Mouse (Mus musculus): ENCODE measurements around the gene Mast4.

Mast4 gene

GRCm38 (mm10) chr13:103059995-103060652 is 274.2 kb downstream of the Mast4 start:
- DNase-seq (ENCODE audit: low read depth), result no peak

GRCm38 (mm10) chr13:103056451-103056850 is 277.8 kb downstream of the Mast4 start:
- DNase-seq (ENCODE audit: low read depth), result no peak

GRCm38 (mm10) chr13:103052661-103053060 is 281.6 kb downstream of the Mast4 start:
- no peak for DNase-seq (ENCODE audit: low read depth)

DNA sequence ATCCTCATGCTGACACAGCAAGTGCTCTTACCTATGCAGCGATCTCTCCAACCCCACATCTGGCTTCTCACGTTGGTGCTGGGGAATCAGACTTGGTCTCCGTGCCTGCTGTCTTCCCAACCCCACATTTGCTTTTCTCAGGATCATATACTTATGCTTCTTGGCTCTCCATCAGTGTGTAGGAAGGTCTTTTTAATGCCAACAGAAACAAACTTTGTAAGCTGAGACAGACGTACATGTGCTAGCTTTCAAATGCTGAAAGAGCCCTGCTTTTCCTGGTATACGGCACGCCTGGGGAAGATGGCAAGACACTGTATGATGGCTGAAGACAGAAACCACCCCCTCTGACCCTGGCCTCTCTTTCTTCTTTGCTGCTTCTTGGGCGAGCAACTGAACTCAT is 285.3 kb downstream of the Mast4 start:
- peak; percentile 5 for DNase-seq (ENCODE audit: low read depth)

- DNase-seq (ENCODE audit: low read depth), result no peak
These were observed 290.6 kb downstream of the Mast4 start for GRCm38 (mm10) chr13:103043692-103044091.

DNA sequence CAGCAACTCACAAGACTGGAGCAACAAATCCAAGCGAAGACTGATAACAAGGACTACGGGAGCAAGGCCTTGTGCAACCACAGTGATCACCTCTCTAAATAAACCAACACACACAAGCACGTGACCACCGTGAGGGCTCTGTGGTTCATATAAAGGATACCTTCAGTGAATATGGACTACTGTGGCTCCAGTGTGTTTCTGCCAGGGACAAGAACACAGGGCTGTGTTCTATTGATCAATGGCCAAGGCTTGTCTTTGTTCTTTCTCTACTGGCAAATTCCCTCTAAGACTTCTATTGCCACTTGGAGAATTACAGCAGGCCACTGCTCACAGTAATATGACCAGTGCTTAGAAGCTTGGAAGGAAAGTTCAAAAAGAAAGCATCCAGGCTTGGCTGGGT is 291.3 kb downstream of the Mast4 start:
- DNase-seq (ENCODE audit: low read depth), result no peak

GRCm38 (mm10) chr13:103037466-103037865 is 296.8 kb downstream of the Mast4 start:
- no peak for DNase-seq (ENCODE audit: low read depth)

- DNase-seq (ENCODE audit: low read depth), result peak; percentile 11
These were observed 304.9 kb downstream of the Mast4 start for GRCm38 (mm10) chr13:103029377-103029776.

DNA sequence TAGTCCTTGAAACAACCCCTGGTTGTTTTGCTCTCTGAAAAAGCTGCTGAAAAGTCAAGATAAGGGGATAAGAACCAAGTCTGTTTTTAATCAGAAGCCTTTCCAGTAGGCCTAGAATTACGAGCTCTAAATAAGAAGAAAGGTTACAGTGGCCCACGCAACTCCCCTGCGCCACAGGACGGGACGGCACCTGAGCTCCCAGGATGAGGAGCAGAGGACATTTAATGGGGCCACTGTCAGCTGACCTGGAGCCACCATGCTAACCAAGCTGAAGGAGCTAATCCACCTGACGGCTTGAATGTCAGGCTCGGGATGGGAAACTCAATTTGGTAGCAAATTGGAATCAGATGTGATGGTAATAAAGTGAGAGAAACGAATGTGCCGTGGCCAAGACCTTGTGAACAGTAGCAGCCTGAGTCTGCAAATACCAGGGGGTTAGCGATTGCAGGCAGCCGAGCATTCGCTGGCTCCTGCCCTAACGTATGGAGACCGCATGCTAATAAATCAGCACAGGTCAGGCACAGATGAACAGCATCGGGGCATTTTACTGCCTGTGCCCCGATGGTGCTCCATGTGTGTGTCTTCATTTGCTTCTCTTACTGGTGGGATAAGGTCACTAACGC is 306.7 kb downstream of the Mast4 start:
- no peak for DNase-seq (ENCODE audit: low read depth)

DNA sequence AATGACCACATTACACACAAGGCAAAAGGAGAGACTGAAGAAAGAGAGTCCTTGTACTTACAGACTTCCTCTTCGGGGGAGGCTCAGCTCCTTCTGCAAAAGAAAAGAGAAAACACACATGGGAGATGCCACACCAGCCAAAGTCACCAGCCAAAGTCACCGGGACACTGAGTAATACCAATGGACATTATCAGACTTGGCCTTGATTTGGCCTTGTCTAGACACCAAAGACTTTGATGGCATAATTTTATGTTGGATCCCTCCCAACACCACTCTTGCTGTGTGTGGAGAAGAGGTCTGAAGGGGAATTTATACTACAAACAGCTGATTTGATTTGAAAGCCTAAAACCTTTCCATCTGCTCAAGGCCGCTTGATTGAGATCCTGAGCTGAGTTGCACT is 308.8 kb downstream of the Mast4 start:
- DNase-seq (ENCODE audit: low read depth), result no peak

- no peak for DNase-seq (ENCODE audit: low read depth)
These were observed 315.8 kb downstream of the Mast4 start for GRCm38 (mm10) chr13:103018481-103018880.

DNA sequence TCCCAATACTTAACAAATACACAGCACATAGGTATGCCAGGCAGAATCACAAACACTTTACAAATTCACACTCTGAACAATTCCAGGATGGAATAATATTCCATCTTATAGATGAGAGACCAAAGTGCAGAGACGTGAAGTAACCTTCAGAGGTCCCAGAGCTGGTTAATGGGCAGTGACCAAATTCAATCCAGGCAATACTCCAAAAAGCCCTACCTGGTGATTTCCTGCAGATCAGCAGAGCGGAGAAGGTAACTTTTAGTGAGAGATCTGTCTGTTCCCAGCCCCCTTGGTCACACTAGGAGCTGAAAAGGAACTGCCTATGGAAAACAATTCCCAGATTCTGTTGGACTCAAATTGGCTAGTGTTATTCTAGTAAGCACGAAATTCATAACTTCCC is 316.6 kb downstream of the Mast4 start:
- no peak for DNase-seq (ENCODE audit: low read depth)

- DNase-seq (ENCODE audit: low read depth), result no peak
These were observed 319.1 kb downstream of the Mast4 start for GRCm38 (mm10) chr13:103015131-103015750.

DNA sequence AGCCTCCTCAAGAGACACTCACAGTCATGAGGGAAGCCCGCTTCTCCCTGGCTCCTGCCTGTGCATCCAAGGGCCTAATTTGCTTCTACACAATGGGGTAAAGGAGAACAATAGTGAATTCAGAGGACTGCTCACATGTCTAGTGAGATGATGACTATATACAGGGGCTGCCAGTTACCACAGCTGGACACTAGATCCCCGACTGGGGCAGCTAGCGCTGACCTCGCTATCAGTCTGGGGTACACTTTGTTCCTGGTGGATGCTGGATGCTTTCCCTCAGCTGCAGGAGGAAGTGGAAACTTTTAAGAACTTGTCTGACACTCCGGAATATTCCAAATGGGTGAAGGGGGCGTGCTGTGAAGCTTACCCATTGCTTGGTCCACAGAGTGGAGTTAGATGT is 319.7 kb downstream of the Mast4 start:
- no peak for DNase-seq (ENCODE audit: low read depth)

GRCm38 (mm10) chr13:103014222-103014621 is 320.1 kb downstream of the Mast4 start:
- no peak for DNase-seq (ENCODE audit: low read depth)

DNA sequence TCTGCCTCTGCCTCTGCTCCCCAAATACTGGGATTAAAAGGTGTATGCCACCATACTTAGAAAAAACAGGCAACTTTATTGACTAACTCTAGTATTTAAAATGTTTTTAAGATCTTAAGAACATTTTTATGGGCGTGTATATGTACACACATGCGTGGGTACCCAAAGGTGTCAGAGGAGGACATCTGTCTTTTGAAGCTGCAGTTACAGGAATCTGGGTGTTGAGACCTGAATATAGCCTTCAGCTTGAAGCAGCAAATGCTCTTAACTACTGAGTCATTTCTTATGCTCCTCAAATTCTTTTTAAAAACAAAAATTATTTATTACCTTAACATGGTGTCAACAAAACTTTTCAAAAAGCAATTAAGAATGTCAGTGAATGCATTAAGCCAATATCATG is 329.1 kb downstream of the Mast4 start:
- no peak for DNase-seq (ENCODE audit: low read depth)

GRCm38 (mm10) chr13:103001831-103002230 is 332.5 kb downstream of the Mast4 start:
- no peak for DNase-seq (ENCODE audit: low read depth)

GRCm38 (mm10) chr13:103000891-103001290 is 333.4 kb downstream of the Mast4 start:
- no peak for DNase-seq (ENCODE audit: low read depth)

DNA sequence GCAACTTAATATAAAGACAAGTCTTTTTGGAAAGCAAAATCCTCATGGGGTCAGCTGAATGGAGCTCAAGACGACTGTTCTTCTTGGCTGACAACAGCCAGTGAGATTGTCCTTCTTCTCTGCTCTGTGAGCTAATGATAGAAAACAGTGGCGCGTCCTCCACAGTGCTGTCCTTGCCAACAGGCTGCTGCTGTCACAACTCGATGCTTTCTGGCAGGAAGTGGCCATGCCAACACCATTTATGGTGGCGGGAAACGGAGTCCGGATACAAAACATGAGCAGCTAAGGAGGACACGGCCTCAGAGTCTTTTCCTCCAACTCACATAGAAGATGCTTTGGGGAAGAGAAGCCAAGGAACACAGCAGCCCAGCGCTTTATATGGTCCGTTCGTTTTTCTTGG is 340.2 kb downstream of the Mast4 start:
- no peak for DNase-seq (ENCODE audit: low read depth)

DNA sequence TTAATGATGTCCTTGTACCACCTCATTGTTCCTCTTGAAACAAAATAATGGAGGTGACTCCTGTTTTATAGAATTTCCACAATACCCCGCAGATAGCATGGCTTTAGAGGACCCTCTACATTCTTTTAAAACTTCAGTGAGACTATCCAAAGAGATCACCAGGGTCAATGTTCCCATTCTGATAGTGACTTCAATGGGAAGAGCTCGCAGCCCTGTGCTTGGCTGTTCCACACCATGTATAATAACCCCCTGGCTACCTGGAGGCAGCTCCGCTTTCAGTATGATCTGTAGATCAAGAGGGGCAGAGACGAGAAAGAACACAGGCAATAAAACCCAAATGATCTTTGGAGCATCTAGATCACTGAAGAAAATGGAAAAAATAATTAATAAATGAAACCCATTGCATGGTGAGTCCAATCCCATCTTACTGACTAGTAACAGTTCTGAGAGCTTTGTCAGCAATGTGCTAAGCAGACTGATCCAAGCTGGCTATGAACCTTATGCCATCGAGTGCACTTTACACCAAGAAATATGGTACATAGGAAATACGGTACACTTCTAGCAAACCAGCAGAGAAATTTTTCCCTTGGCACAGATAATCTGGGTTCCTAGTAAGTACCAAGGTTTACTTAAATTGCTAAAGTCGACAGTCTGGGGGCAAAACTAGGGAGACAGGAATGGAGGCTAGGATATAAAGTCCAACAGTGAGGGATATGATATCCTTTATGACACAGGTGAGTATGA is 341.4 kb downstream of the Mast4 start:
- no peak for DNase-seq (ENCODE audit: low read depth)

GRCm38 (mm10) chr13:102991928-102992327 is 342.4 kb downstream of the Mast4 start:
- no peak for DNase-seq (ENCODE audit: low read depth)

DNA sequence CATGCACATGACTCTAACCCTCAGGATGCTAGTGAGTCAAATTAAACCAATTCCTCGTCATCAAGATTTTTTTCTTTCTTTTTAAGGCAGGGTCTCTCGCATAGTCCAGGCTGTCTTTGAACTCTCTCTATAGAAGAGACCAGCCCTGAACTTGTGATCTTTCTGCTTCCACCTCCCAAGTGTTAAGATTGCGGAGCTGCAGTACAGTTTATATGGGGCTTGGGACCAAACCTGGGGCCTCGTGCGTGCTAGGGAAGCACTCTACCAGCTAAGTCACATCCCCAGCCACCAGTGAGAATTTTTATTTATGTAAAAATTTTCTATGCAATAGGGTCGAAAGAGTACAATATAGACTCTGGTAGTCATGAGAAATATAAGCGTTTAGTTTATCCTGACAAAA is 343.1 kb downstream of the Mast4 start:
- DNase-seq (ENCODE audit: low read depth), result no peak

- DNase-seq (ENCODE audit: low read depth), result peak; percentile 81
These were observed 344.2 kb downstream of the Mast4 start for GRCm38 (mm10) chr13:102990085-102990484.
